Mouse (Mus musculus): ENCODE measurements around the gene Osbpl10.

Gene Osbpl10

GRCm38 (mm10) chr9:114982689-114983360 lies 4.5 kb downstream of the Osbpl10 start, which contains the start of gene Rps27rt:
Gene Rps27rt (minus strand): TSS chr9:114982739.
- no peak for DNase-seq (ENCODE audit: low spot score in 2 of 2)

GRCm38 (mm10) chr9:114985741-114986140 lies 7.4 kb downstream of the Osbpl10 start:
- DNase-seq (ENCODE audit: low spot score in 2 of 2), result no peak

GRCm38 (mm10) chr9:114986361-114986760 lies 8.0 kb downstream of the Osbpl10 start:
- no peak for DNase-seq (ENCODE audit: low spot score in 2 of 2)

GRCm38 (mm10) chr9:114988029-114988428 lies 9.7 kb downstream of the Osbpl10 start:
- no peak for DNase-seq (ENCODE audit: low spot score in 2 of 2)

- DNase-seq (ENCODE audit: low spot score in 2 of 2), result peak in 1 of 2 experiments; percentile 32
Measured at GRCm38 (mm10) chr9:114988610-114989327, 10.4 kb downstream of the Osbpl10 start.

- no peak for DNase-seq (ENCODE audit: low spot score in 2 of 2)
Measured at GRCm38 (mm10) chr9:114990421-114990820, 12.1 kb downstream of the Osbpl10 start.

- no peak for DNase-seq (ENCODE audit: low spot score in 2 of 2)
Measured at GRCm38 (mm10) chr9:114992528-114992927, 14.2 kb downstream of the Osbpl10 start.

GRCm38 (mm10) chr9:114995250-114995649 lies 16.9 kb downstream of the Osbpl10 start:
- no peak for DNase-seq (ENCODE audit: low spot score in 2 of 2)

- DNase-seq (ENCODE audit: low spot score in 2 of 2), result no peak
Measured at GRCm38 (mm10) chr9:114995716-114996115, 17.3 kb downstream of the Osbpl10 start.

- DNase-seq (ENCODE audit: low spot score in 2 of 2), result no peak
Measured at GRCm38 (mm10) chr9:114996489-114996888, 18.1 kb downstream of the Osbpl10 start.

- no peak for DNase-seq (ENCODE audit: low spot score in 2 of 2)
Measured at GRCm38 (mm10) chr9:114999010-114999770, 20.8 kb downstream of the Osbpl10 start.

GRCm38 (mm10) chr9:114999771-115000146 lies 21.4 kb downstream of the Osbpl10 start:
- no peak for DNase-seq (ENCODE audit: low spot score in 2 of 2)

- no peak for DNase-seq (ENCODE audit: low spot score in 2 of 2)
Measured at GRCm38 (mm10) chr9:115005446-115005845, 27.1 kb downstream of the Osbpl10 start.

GRCm38 (mm10) chr9:115007776-115008175 lies 29.4 kb downstream of the Osbpl10 start:
- DNase-seq (ENCODE audit: low spot score in 2 of 2), result no peak

GRCm38 (mm10) chr9:115008194-115008593 lies 29.8 kb downstream of the Osbpl10 start:
- peak; percentile 44 to 60 for DNase-seq (ENCODE audit: low spot score in 2 of 2)

- DNase-seq (ENCODE audit: low spot score in 2 of 2), result no peak
Measured at GRCm38 (mm10) chr9:115012367-115012766, 34.0 kb downstream of the Osbpl10 start.

- no peak for DNase-seq (ENCODE audit: low spot score in 2 of 2)
Measured at GRCm38 (mm10) chr9:115020141-115020540, 41.8 kb downstream of the Osbpl10 start.

GRCm38 (mm10) chr9:115021419-115021818 lies 43.0 kb downstream of the Osbpl10 start:
- DNase-seq (ENCODE audit: low spot score in 2 of 2), result no peak

GRCm38 (mm10) chr9:115023137-115023536 lies 44.8 kb downstream of the Osbpl10 start:
- no peak for DNase-seq (ENCODE audit: low spot score in 2 of 2)

GRCm38 (mm10) chr9:115023708-115024383 lies 45.5 kb downstream of the Osbpl10 start:
- DNase-seq (ENCODE audit: low spot score in 2 of 2), result peak; percentile 56 to 74

- DNase-seq (ENCODE audit: low spot score in 2 of 2), result no peak
Measured at GRCm38 (mm10) chr9:115029307-115029706, 50.9 kb downstream of the Osbpl10 start.

GRCm38 (mm10) chr9:115030581-115030980 lies 52.2 kb downstream of the Osbpl10 start:
- no peak for DNase-seq (ENCODE audit: low spot score in 2 of 2)

Measured in right cerebral cortex, postnatal 36 days (tissue).